Mouse (Mus musculus) ES-Bruce4 (cell line): ENCODE measurements around the gene Fam241a.

ENCODE experiments used
- CTCF ChIP-seq: IDR thresholded peaks from one replicate; pipeline ENCODE4 v1.8.1; 2011; ENCODE audit warnings: low read depth, low read length
- EP300 ChIP-seq: IDR thresholded peaks from 2 replicates; pipeline ENCODE4 v1.6.1; 2011; ENCODE audit warnings: low read depth, low read length; ENCODE audit not compliant: insufficient read depth
- POLR2A ChIP-seq: IDR thresholded peaks from one replicate; pipeline ENCODE4 v1.8.1; 2011; ENCODE audit warnings: low read length; ENCODE audit not compliant: insufficient read depth

- TF ChIP-seq EP300, result no peak
- no peak for TF ChIP-seq POLR2A
- no peak for TF ChIP-seq CTCF
Measured at GRCm38 (mm10) chr3:127821209-127821608, 74.9 kb downstream of the Fam241a start.
